Mouse (Mus musculus): ENCODE data around the gene Xirp2.

Gene Xirp2

GRCm38 (mm10) chr2:67564851-67565479 lies 119.2 kb downstream of the Xirp2 start:
- no peak for DNase-seq (ENCODE audit: low spot score in 2 of 2)

GRCm38 (mm10) chr2:67565480-67566331 lies 119.9 kb downstream of the Xirp2 start, which contains the start of gene B3galt1:
Gene B3galt1 (plus strand): TSS chr2:67565871.
- DNase-seq (ENCODE audit: low spot score in 2 of 2): no peak

- no peak for DNase-seq (ENCODE audit: low spot score in 2 of 2)
These were observed 120.8 kb downstream of the Xirp2 start for GRCm38 (mm10) chr2:67566566-67566965.

GRCm38 (mm10) chr2:67567141-67567680 lies 121.4 kb downstream of the Xirp2 start:
- DNase-seq (ENCODE audit: low spot score in 2 of 2): no peak

Measured in natural killer cell, adult 2 months (primary cell).